Mouse (Mus musculus) sigmoid colon, adult 10 weeks (tissue): ENCODE measurements around the gene Snph. TPM values are rescaled to one million over a fixed set of nuclear protein-coding genes. Genes with fewer than 3 reads are reported as not detected.

ENCODE experiments used
- polyA plus RNA-seq: library from polyadenylated mRNA; stranded (reverse); fragments of 350-450 nt; fragmentation: Illumina TruSeq; extraction: RNeasy Lipid Tissue Mini Kit (QIAGEN cat#74804); gene quantifications from one replicate; pipeline ENCODE4 v1.2.3, GENCODE M21; 2014; ENCODE audit warnings: low read depth, low replicate concordance

Gene Snph
- polyA plus RNA-seq = 0.54 TPM

GRCm38 (mm10) chr2:151632159-151632814, at the start of gene Snph:
TSS of gene Snph (minus strand) at chr2:151632593.

GRCm38 (mm10) chr2:151668433-151668832, 36.0 kb upstream of the Snph start, which contains the start of gene Rad21l:
TSS of gene Rad21l (minus strand) at chr2:151668533.

DNA sequence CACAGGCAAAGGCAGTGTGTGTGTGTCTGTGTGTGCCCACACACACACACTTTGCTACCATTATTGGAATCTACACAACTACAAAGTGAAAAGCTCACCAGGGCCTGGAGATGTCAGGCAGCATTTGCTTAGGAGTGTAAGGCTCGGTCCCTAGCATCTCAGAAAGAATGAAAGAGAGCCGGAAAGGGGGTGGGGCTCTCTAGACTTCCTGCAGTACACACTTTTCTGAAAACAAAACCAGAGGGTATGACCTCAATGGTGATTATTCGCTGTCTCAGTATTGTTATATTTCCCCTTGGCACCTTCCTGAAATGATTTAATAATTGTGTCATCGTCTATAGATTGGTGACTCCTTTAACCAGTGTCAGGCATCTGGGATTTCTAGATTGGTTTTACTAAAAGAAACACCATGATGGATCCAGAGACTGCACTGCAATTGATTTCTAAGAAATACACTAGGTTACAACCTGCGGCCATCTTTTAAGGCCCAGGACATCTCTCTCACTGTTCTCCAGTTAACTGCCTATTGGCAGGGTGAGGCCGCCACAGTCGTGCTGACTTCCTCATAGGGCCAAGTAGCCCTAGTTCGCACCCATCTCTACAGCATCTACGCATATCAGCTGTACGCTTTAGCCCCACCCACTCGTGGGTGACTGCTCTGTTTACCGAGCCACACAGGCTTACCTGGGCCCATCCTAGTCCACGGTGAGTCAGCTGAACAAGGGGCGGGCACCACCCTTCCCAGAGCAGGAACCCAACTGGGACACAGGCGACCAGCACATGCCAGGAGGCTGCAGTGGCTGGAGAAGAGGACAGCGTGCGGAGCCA, 60.3 kb downstream of the Snph start, which contains the start of gene Sdcbp2:
TSS of gene Sdcbp2 (plus strand) at position 750 of the 828 bp plus-strand sequence.

DNA sequence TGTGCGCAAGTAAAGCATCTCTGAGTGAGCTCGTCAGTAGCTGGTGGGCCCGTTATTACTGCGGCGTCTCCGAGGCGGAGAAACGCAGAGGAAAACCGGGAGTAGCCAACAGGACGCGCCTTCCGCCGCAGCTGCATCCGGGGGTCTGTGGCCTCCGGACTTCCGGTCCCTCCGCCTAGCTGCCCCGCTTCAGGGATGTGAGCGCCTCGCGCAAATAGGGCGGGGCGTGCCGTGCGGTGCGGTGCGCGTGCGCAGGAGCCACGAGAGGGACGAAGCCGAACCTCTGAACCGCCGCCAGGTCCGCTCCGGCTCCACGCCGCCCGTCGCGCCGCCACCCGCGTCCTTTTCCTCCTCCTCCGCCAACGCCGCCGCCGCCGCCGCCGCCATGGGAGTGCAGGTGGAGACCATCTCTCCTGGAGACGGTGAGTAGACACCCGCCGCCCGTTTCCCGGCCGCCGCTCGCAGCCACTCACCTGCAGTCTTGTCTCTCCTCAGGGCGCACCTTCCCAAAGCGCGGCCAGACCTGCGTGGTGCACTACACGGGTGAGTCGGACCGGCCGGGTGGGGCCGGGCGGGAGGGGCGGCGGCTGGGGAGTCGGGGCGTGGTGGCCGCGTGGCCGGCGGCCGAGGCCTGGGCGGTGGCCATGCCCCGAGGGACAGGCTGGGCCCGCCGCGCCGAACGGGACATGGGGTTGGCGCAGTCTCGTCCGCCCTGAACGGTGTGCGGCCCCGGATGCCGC, 89.9 kb downstream of the Snph start, which contains the start of gene Fkbp1a:
TSS of gene Fkbp1a (plus strand) at position 161 of the 740 bp plus-strand sequence.

Other genes starting within 250 kb of the Snph start
- not detected for gene 4921509C19Rik, start 156.4 kb downstream of the Snph start, polyA plus RNA-seq
- 47.2 TPM for gene Nsfl1c, start 138.4 kb downstream of the Snph start, polyA plus RNA-seq
- 137 TPM for gene Fkbp1a, start 90.1 kb downstream of the Snph start, polyA plus RNA-seq
- gene Sdcbp2, start 60.0 kb downstream of the Snph start, polyA plus RNA-seq = 33.8 TPM
- 0.25 TPM for gene Rad21l, start 35.9 kb upstream of the Snph start, polyA plus RNA-seq
- gene Tmem74b, start 69.4 kb upstream of the Snph start, polyA plus RNA-seq = not detected
- gene Psmf1, start 111.6 kb upstream of the Snph start, polyA plus RNA-seq = 10.1 TPM
- gene Rspo4, start 210.3 kb upstream of the Snph start, polyA plus RNA-seq = not detected